Mouse (Mus musculus): ENCODE results near the gene Otoa.

GRCm38 (mm10) chr7:121130837-121131236 lies 49.4 kb downstream of the Otoa start:
- no peak for TF ChIP-seq CTCF (conservative IDR thresholded peaks at IDR 0.05; ENCODE audit: insufficient read depth, insufficient read length, low read depth, low read length)
- TF ChIP-seq POLR2A (IDR thresholded peaks at IDR 0.05; ENCODE audit: low read depth, low read length), result no peak

Measured in kidney, adult 2 months (tissue).